Mouse (Mus musculus): ENCODE results near the gene Zfp212. TPM values are rescaled to one million over a fixed set of nuclear protein-coding genes. Genes with fewer than 3 reads are reported as not detected.

Gene Zfp212
- polyA plus RNA-seq (2012; rRNA removed) = 11.3 and 12.3 TPM in 2 replicates

DNA sequence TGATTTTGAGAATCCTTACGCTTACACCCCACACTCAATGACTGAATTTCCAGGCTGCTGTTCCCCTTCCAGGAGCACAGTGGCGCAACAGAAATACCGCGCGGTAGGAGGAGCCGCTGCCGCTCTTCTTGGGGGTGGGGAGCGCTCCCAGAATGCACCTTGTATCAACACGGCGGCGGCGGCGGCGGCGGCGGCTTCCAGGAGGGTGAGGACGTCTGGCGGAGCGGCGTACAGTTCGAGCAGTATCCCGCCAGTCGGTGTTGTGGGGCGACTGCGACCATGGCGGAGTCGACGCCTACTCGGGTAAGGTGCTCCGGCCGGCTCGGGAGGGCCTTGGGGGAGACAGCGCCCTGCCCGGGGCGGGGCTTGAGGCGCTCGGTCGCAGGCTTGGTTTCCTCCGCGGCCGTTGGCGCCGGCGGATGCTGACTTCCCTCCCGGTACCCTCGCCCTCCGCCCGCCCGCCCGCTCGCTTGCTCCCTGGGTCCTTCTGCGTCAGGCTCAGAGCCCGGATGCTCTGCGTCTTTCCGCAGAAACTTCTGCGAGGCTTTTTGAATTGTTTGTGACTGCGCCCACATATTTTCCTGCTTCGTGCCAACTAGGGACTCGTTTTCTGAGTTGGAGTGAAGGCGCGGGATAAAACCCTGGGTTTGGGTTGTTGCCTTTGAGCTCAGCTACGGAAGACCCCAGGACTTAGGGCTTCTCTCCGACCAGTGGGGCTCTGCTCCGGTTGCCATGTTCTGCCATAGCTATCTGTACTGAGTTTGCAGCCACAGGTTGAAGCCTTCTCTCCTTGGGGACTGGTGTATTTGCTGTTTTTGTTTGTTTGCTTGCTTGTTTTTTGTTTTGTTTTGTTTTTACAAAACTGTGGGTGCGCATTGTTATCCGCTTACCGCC lies at the start of gene Zfp212:
Zfp212 (plus strand) TSS at position 30 of the 894 bp plus-strand sequence.
- Histone ChIP-seq H3K4me1 (ENCODE audit: control insufficient read depth, insufficient read depth, low read length) (peaks cover 3% of the 10 kb centered on the region; the same call in 1 of the 2 replicates), H3K4me3 (ENCODE audit: control insufficient read depth, low read depth, low read length) (peak within 1 kb of the TSS; percentile 99), H3K36me3 (ENCODE audit: control insufficient read depth, insufficient read depth, low read length) (no peaks in the 10 kb centered on the region; the same call in 1 of the 2 replicates), H3K27me3 (ENCODE audit: control insufficient read depth, insufficient read depth, low read length) (no peaks in the 10 kb centered on the region), H3K27ac (ENCODE audit: control insufficient read depth, insufficient read depth, low read depth, low read length) (peak within 1 kb of the TSS; percentile 99)
- TF ChIP-seq CTCF (IDR thresholded peaks at IDR 0.05; ENCODE audit: control insufficient read depth, insufficient read depth, insufficient replicate concordance, low read depth, low read length) = peak; percentile 18; the same call in 1 of the 2 replicates
- TF ChIP-seq POLR2A (IDR thresholded peaks at IDR 0.05; ENCODE audit: control insufficient read depth, low read depth, low read length) = peak; percentile 78

DNA sequence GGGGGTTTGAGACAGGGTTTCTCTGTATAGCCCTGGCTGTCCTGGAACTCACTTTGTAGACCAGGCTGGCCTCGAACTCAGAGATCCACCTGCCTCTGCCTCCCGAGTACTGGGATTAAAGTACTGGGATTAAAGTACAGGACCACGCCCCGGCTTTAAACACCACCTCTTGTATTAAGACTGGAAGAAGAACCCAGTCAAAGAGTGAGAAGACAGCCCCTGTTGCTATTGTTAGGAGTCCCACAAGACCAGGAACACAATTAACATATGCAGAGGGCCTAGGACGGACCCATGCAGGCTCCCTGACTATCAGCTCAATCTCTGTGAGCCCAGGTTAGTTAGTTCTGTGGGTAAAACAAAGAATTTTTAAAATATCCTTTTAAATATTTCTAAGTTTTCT lies 48.0 kb upstream of the Zfp212 start:
- Histone ChIP-seq H3K27ac (ENCODE audit: control insufficient read depth, insufficient read depth, low read depth, low read length) (no peak overlapping the region), H3K4me3 (ENCODE audit: control insufficient read depth, low read depth, low read length) (no peak overlapping the region), H3K4me1 (ENCODE audit: control insufficient read depth, insufficient read depth, low read length) (no peaks in the 10 kb centered on the region), H3K27me3 (ENCODE audit: control insufficient read depth, insufficient read depth, low read length) (no peaks in the 10 kb centered on the region), H3K36me3 (ENCODE audit: control insufficient read depth, insufficient read depth, low read length) (no peaks in the 10 kb centered on the region)
- no peak for TF ChIP-seq CTCF (IDR thresholded peaks at IDR 0.05; ENCODE audit: control insufficient read depth, insufficient read depth, insufficient replicate concordance, low read depth, low read length)
- no peak for TF ChIP-seq POLR2A (IDR thresholded peaks at IDR 0.05; ENCODE audit: control insufficient read depth, low read depth, low read length)

DNA sequence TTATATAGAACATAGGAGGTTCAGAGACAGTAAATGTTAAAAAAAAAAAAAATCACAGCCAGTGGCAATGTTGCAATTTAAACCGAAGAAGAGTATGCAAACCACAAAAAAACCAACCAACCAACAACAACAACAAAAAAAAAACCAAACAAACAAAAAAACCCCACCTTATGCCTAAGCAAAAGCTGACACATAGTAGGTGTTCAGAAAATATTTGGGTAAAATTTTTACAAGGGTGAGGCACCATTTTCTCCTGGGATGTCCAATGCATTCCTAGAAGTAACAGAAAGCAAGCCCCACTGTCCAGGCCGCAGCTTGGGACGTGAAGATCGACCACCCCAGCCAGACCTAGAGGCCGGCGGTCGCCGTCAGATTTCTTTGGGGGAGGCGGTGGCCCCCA lies 43.2 kb upstream of the Zfp212 start, which contains the start of gene Zfp282:
Zfp282 (plus strand) TSS at position 147 of the 400 bp plus-strand sequence.
- Histone ChIP-seq H3K27me3 (ENCODE audit: control insufficient read depth, insufficient read depth, low read length) (no peaks in the 10 kb centered on the region), H3K4me1 (ENCODE audit: control insufficient read depth, insufficient read depth, low read length) (peaks cover 3% of the 10 kb centered on the region), H3K4me3 (ENCODE audit: control insufficient read depth, low read depth, low read length) (peak within 1 kb of the TSS; percentile 94), H3K36me3 (ENCODE audit: control insufficient read depth, insufficient read depth, low read length) (no peaks in the 10 kb centered on the region), H3K27ac (ENCODE audit: control insufficient read depth, insufficient read depth, low read depth, low read length) (peak within 1 kb of the TSS; percentile 93)
- TF ChIP-seq POLR2A (IDR thresholded peaks at IDR 0.05; ENCODE audit: control insufficient read depth, low read depth, low read length) = no peak

DNA sequence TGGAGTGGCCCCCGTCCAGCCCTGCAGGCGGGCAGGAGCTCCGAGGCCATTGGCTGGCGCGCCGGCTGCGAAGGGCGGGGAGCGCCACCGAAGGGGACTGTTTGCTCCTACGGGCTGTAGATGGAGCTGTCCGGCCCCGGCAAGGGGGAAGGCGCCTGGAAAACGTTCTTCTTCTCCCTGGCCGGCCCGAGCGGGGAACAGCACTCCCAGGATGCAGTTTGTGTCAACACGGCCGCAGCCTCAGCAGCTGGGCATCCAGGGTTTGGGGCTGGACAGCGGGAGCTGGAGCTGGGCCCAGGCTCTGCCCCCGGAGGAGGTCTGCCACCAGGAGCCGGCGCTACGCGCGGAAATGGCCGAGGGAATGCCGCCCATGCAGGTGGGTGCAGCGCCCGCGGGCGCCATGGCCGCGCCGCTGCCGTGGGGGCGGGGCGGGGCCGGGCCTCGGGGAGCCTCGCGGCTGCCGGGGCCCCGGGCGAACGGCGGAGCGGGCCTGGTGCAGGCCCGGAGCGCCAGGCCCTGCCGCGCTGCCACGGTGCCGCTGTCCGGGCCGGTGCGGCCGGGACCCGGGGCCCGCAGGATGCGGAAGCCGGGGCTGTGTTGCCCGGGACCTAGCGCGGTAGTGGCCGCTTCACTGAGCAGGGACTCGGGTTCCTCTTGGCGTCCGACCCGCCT lies 42.7 kb upstream of the Zfp212 start:
- Histone ChIP-seq H3K27ac (ENCODE audit: control insufficient read depth, insufficient read depth, low read depth, low read length) (peak overlapping the region; percentile 93), H3K4me1 (ENCODE audit: control insufficient read depth, insufficient read depth, low read length) (peaks cover 3% of the 10 kb centered on the region), H3K36me3 (ENCODE audit: control insufficient read depth, insufficient read depth, low read length) (no peaks in the 10 kb centered on the region), H3K27me3 (ENCODE audit: control insufficient read depth, insufficient read depth, low read length) (no peaks in the 10 kb centered on the region), H3K4me3 (ENCODE audit: control insufficient read depth, low read depth, low read length) (peak overlapping the region; percentile 94)
- TF ChIP-seq CTCF (IDR thresholded peaks at IDR 0.05; ENCODE audit: control insufficient read depth, insufficient read depth, insufficient replicate concordance, low read depth, low read length) (peak; percentile 30; the same call in 1 of the 2 replicates), POLR2A (IDR thresholded peaks at IDR 0.05; ENCODE audit: control insufficient read depth, low read depth, low read length) (peak; percentile 48)

DNA sequence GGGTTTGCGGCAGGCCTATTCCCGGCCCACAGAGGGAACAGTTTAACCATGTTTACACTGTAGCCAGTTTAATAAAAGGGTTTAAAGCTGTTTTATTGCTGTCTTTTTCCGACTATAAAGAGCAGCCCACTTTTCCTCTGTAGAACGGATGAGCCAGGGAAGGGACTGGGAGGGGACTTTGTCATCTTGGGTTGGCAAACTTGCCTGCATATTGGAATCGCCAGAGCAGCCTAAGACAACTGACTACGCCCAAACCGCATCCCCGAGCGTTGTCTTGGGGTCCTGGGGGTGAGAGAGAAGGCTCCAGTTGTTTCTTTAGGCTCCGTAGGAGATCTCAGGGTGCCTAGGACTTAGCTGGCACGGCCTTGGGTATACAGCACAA lies 42.2 kb upstream of the Zfp212 start:
- Histone ChIP-seq H3K36me3 (ENCODE audit: control insufficient read depth, insufficient read depth, low read length) (no peaks in the 10 kb centered on the region), H3K27ac (ENCODE audit: control insufficient read depth, insufficient read depth, low read depth, low read length) (peak overlapping the region; percentile 93), H3K27me3 (ENCODE audit: control insufficient read depth, insufficient read depth, low read length) (no peaks in the 10 kb centered on the region), H3K4me1 (ENCODE audit: control insufficient read depth, insufficient read depth, low read length) (peaks cover 3% of the 10 kb centered on the region), H3K4me3 (ENCODE audit: control insufficient read depth, low read depth, low read length) (peak overlapping the region; percentile 94)
- no peak for TF ChIP-seq POLR2A (IDR thresholded peaks at IDR 0.05; ENCODE audit: control insufficient read depth, low read depth, low read length)
- TF ChIP-seq CTCF (IDR thresholded peaks at IDR 0.05; ENCODE audit: control insufficient read depth, insufficient read depth, insufficient replicate concordance, low read depth, low read length) = no peak

DNA sequence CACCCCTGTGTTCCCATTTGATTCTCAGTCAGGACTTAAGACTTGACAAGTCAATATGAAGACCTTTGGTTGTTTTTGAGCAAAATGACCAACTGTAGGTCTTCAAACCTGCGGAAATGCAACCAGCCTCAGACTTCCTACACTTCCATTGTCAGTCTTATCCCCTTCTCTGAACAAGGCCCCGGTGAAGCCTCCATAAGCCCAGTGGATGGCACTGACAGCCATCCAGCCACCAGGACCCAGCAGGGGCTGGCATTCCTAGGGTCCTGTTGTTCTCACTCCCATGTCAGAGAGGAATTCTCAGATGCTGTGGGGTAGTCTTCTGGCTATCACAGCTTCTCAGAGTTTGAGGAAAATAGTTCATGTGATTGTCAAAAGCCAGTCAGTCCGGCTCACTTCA lies 41.7 kb upstream of the Zfp212 start:
- TF ChIP-seq POLR2A (IDR thresholded peaks at IDR 0.05; ENCODE audit: control insufficient read depth, low read depth, low read length) (no peak), CTCF (IDR thresholded peaks at IDR 0.05; ENCODE audit: control insufficient read depth, insufficient read depth, insufficient replicate concordance, low read depth, low read length) (no peak)
- Histone ChIP-seq H3K27me3 (ENCODE audit: control insufficient read depth, insufficient read depth, low read length) (no peaks in the 10 kb centered on the region), H3K27ac (ENCODE audit: control insufficient read depth, insufficient read depth, low read depth, low read length) (peak overlapping the region; percentile 93), H3K4me3 (ENCODE audit: control insufficient read depth, low read depth, low read length) (peak overlapping the region; percentile 94; the same call in 1 of the 2 replicates), H3K4me1 (ENCODE audit: control insufficient read depth, insufficient read depth, low read length) (peaks cover 3% of the 10 kb centered on the region), H3K36me3 (ENCODE audit: control insufficient read depth, insufficient read depth, low read length) (no peaks in the 10 kb centered on the region)

DNA sequence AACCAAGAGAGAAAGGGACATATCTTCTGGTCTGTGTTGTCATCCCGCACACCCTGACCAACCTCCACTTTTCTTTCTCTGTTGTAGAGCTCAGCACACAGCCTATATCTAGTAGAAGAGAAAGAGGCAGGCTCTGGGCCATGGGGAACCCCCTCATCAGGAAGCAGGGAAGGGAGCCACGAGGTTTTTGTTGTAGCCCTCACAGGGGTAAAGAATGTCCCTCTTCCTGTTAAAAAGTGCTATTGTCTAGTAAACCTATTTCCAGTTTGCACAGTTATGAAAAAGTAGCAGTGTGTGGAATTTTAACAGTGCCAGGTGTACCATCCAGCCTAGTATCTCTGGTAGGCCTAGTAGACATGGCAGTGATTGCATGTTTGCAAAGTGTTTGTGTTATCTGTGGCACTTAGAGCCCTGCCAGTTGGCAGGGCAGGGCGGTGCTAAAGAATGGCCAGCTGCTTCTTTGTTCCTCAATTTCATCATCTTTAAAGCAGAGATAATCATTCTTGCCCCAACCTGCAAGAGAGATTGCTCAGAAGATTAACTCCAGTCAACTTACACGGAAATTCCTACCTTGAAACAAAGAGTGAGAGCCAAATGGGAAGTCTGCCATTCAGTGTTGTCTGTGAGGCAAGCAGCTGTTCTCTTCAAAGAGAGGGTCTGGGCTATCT lies 41.1 kb upstream of the Zfp212 start:
- TF ChIP-seq POLR2A (IDR thresholded peaks at IDR 0.05; ENCODE audit: control insufficient read depth, low read depth, low read length) (no peak), CTCF (IDR thresholded peaks at IDR 0.05; ENCODE audit: control insufficient read depth, insufficient read depth, insufficient replicate concordance, low read depth, low read length) (no peak)
- Histone ChIP-seq H3K27ac (ENCODE audit: control insufficient read depth, insufficient read depth, low read depth, low read length) (no peak overlapping the region), H3K4me3 (ENCODE audit: control insufficient read depth, low read depth, low read length) (no peak overlapping the region), H3K36me3 (ENCODE audit: control insufficient read depth, insufficient read depth, low read length) (no peaks in the 10 kb centered on the region), H3K4me1 (ENCODE audit: control insufficient read depth, insufficient read depth, low read length) (peaks cover 3% of the 10 kb centered on the region), H3K27me3 (ENCODE audit: control insufficient read depth, insufficient read depth, low read length) (no peaks in the 10 kb centered on the region)

Data from testis, adult 2 months (tissue).